Mouse (Mus musculus) inflammation-experienced regulatory T-cells, adult 16 weeks (primary cell): ENCODE results near the gene Igfbp6. TPM values are rescaled to one million over a fixed set of nuclear protein-coding genes. Genes with fewer than 3 reads are reported as not detected.

Experiments used
- polyA plus RNA-seq: library from polyadenylated mRNA; unstranded; fragments of 100-300 nt; shearing (Covaris generic); gene quantifications from one replicate; pipeline ENCODE4 v1.2.1, GENCODE M21; 2017

Igfbp6 gene
- polyA plus RNA-seq: 0.52 TPM

GRCm38 (mm10) chr15:102144274-102144711, at the start of gene Igfbp6:
Igfbp6 (plus strand) TSS chr15:102144362.

GRCm38 (mm10) chr15:102100161-102100981, 43.8 kb upstream of the Igfbp6 start, which contains the start of gene Tns2:
Tns2 (plus strand) TSS chr15:102100413.

GRCm38 (mm10) chr15:102136129-102136758, 7.9 kb upstream of the Igfbp6 start, which contains the start of gene Spryd3:
Spryd3 (minus strand) TSS chr15:102136234.

GRCm38 (mm10) chr15:102150301-102151135, 6.4 kb downstream of the Igfbp6 start, which contains the start of gene Soat2:
Soat2 (plus strand) TSS chr15:102150526.

Other genes starting within 250 kb of the Igfbp6 start
- not detected for gene Krt4, start 219.6 kb upstream of the Igfbp6 start, polyA plus RNA-seq
- gene Krt79, start 204.0 kb upstream of the Igfbp6 start, polyA plus RNA-seq: not detected
- gene Krt78, start 190.1 kb upstream of the Igfbp6 start, polyA plus RNA-seq: not detected
- not detected for gene Krt8, start 139.9 kb upstream of the Igfbp6 start, polyA plus RNA-seq
- gene Krt18, start 116.2 kb upstream of the Igfbp6 start, polyA plus RNA-seq: 1.5 TPM
- 154 TPM for gene Eif4b, start 70.6 kb upstream of the Igfbp6 start, polyA plus RNA-seq
- gene Tns2, start 43.9 kb upstream of the Igfbp6 start, polyA plus RNA-seq: 2.1 TPM
- 69.4 TPM for gene Spryd3, start 8.1 kb upstream of the Igfbp6 start, polyA plus RNA-seq
- gene Soat2, start 6.2 kb downstream of the Igfbp6 start, polyA plus RNA-seq: 2.5 TPM
- gene Zfp740, start 58.9 kb downstream of the Igfbp6 start, polyA plus RNA-seq: 95.1 TPM
- 18.1 TPM for gene Csad, start 60.4 kb downstream of the Igfbp6 start, polyA plus RNA-seq
- gene Itgb7, start 87.6 kb downstream of the Igfbp6 start, polyA plus RNA-seq: 979 TPM
- gene Rarg, start 113.2 kb downstream of the Igfbp6 start, polyA plus RNA-seq: 38.9 TPM
- not detected for gene Gm9918, start 126.2 kb downstream of the Igfbp6 start, polyA plus RNA-seq
- 92.2 TPM for gene Mfsd5, start 135.1 kb downstream of the Igfbp6 start, polyA plus RNA-seq
- 2.7 TPM for gene Espl1, start 151.9 kb downstream of the Igfbp6 start, polyA plus RNA-seq
- 518 TPM for gene Pfdn5, start 181.8 kb downstream of the Igfbp6 start, polyA plus RNA-seq
- gene Myg1, start 187.3 kb downstream of the Igfbp6 start, polyA plus RNA-seq: 105 TPM
- 57.2 TPM for gene Aaas, start 206.4 kb downstream of the Igfbp6 start, polyA plus RNA-seq
- gene Sp7, start 222.8 kb downstream of the Igfbp6 start, polyA plus RNA-seq: not detected